Mouse (Mus musculus): ENCODE measurements around the gene Chrnb2. TPM values are rescaled to one million over a fixed set of nuclear protein-coding genes. Genes with fewer than 3 reads are reported as not detected.

Gene Chrnb2
- total RNA-seq, 2 experiments from 2014 or later: 5.8 to 6.1 TPM

DNA sequence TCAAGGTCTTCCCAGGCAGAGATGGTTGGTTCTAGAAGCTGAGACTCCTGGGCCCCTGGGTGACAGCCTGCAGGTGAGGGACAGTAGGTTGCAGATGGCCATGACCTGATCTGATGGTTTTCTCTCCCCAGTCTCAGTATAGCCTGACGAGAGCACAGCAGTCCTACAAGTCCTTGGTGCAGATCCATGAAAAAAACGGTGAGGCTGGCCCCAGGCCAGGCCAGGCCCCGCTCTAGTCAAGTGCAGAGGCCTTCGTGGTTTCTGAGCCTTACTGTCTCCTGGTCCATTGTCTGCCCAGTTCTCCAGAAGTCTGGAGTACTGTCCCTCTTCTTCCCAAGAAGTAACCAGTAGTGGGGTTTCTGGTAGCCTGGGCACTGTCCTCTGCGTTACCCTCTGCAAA is 17.2 kb upstream of the Chrnb2 start:
- DNase-seq (ENCODE audit: low spot score in 2 of 2): no peak

GRCm38 (mm10) chr3:89780102-89780501 is 15.7 kb upstream of the Chrnb2 start:
- no peak for DNase-seq (ENCODE audit: low spot score in 2 of 2)

DNA sequence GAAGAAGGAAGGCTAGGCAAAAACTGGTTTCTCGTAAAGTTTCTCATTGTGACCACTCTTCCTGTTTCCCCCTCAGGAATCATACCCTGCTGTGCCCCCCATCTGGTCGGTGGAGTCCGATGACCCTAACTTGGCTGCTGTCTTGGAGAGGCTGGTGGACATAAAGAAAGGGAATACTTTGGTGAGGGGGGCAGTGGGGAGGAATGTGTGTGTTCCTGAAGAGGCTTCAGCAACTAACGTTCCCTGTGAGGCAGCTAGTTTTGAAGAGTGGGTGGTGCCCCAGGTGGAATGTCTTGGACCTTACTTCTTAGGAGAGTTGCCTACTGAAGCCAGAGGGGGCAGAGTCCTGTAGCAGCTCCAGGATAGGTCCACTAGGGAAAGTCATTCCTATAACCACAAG is 11.6 kb upstream of the Chrnb2 start:
- no peak for DNase-seq (ENCODE audit: low spot score in 2 of 2)

DNA sequence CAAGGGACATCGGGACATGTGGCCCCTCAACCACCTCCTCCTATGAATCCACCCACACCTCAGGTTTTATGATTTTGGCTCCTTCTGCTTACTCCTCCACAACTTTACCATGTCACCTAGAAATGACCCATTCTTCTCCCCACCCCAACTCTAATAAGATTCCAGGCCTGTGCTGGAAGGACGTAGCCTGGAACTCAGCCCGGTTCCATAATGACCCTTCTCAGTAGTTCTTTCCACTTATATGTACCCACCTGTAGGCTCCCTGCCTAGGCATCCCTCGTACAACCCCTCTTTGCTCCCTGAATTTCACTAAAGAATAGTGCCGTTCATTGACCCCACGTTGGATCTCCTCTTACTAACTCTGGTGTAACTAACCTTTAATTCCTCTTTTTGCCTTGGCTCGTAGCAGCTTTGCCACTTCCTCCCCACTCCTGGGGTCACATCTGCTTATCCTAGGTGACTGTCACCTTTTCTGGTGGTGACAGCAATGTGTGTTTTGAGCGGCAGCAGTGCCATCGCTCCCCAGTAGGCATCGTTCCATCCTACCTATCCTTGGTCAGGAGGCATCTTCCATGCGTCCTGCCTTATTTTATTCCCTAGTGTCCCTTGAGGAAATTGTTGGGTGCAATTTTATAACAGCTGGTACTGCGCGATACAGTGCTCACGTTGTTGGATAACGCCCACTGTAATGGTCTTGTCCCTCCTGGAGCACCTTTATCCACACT is 10.0 kb upstream of the Chrnb2 start:
- no peak for DNase-seq (ENCODE audit: low spot score in 2 of 2)

DNA sequence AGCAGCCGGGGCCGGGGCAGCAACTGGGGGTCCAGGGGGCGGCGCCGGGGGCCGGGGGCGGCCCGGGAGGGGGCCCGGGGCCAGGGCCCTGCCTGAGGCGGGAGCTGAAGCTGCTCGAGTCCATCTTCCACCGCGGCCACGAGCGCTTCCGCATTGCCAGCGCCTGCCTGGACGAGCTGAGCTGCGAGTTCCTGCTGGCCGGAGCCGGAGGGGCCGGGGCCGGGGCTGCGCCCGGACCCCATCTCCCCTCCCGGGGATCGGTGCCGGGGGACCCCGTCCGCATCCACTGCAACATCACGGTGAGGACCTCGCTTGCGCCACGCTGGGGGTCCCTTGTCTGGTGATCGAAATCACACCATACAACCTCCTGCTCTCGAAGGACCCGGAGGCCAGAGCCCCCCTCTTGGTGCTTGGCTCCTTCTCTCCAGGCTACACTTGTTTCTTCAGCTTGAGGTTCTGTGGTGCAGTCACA is 9.3 kb upstream of the Chrnb2 start:
- DNase-seq (ENCODE audit: low spot score in 2 of 2): peak in 1 of 2 experiments; percentile 26

DNA sequence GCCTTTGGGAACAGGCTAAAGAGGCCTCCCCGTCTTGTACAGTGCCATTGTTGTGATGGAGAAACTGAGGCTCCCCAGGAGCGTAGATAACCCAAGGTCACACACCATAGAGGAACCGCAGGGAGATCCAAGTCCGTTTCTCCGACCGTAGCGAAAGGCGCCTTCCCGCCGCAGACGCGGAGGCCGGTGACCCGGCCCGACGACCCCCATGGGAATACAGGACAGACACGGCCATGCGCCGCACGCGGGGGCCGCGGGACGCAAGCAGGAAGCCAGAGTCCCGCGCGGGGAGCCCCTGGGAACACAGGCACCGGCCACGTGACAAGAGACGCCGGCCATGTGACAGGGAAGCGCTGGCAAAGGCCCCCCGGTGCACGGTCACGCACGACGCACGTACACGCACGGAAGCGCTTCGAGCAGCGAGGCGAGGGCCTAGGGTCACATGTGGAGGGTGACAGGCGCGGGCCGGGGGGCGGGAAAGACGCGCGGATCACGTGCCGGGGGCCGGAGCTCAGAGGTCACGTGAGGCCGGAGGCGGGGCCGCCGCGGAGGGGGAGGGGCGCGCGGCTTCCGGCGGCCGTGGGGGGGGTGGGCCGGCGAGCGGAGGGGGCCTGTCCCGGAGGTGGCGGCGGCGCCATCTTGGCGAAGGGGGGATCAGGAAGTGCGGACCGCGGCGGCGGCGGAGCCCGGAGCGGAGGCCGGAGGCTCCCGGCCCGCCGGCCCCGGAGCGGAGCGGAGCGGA is 8.7 kb upstream of the Chrnb2 start, which contains the start of gene Ube2q1:
Ube2q1 (plus strand) TSS at position 649 of the 742 bp plus-strand sequence.
- peak; percentile 90 to 95 for DNase-seq (ENCODE audit: low spot score in 2 of 2)

GRCm38 (mm10) chr3:89772588-89772967 is 8.1 kb upstream of the Chrnb2 start:
- peak in 1 of 2 experiments; percentile 59 for DNase-seq (ENCODE audit: low spot score in 2 of 2)

GRCm38 (mm10) chr3:89770425-89771002 is 6.1 kb upstream of the Chrnb2 start:
- no peak for DNase-seq (ENCODE audit: low spot score in 2 of 2)

GRCm38 (mm10) chr3:89769584-89769983 is 5.2 kb upstream of the Chrnb2 start:
- no peak for DNase-seq (ENCODE audit: low spot score in 2 of 2)

GRCm38 (mm10) chr3:89759786-89760185 is 4.6 kb downstream of the Chrnb2 start:
- no peak for DNase-seq (ENCODE audit: low spot score in 2 of 2)

- DNase-seq (ENCODE audit: low spot score in 2 of 2): no peak
Measured at GRCm38 (mm10) chr3:89757851-89758250, 6.6 kb downstream of the Chrnb2 start.

- no peak for DNase-seq (ENCODE audit: low spot score in 2 of 2)
Measured at GRCm38 (mm10) chr3:89755283-89755682, 9.1 kb downstream of the Chrnb2 start.

DNA sequence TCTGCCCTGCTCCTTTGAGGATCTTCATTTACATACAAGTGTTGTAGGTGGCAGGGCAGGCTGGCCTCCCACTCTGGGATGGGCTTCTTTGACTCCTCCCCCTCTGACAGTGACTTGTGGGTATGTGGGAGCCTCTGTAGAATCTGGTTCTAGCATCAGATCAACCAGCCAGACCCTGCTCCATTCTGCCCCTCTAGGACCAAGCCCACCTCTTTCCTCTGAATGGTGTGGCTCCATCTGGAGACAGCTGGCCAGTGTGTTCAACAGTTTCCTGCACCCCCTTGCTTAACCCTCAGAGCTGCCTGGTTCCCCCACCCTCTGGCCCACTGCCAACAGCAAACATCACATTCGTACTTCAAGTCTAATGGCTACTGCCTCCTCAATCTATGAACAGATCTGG is 12.1 kb downstream of the Chrnb2 start:
- DNase-seq (ENCODE audit: low spot score in 2 of 2): no peak

- DNase-seq (ENCODE audit: low spot score in 2 of 2): no peak
Measured at GRCm38 (mm10) chr3:89738509-89738908, 25.9 kb downstream of the Chrnb2 start.

GRCm38 (mm10) chr3:89732091-89732490 is 32.3 kb downstream of the Chrnb2 start:
- no peak for DNase-seq (ENCODE audit: low spot score in 2 of 2)

GRCm38 (mm10) chr3:89730350-89731331 is 33.8 kb downstream of the Chrnb2 start:
- peak; percentile 51 to 70 for DNase-seq (ENCODE audit: low spot score in 2 of 2)

DNA sequence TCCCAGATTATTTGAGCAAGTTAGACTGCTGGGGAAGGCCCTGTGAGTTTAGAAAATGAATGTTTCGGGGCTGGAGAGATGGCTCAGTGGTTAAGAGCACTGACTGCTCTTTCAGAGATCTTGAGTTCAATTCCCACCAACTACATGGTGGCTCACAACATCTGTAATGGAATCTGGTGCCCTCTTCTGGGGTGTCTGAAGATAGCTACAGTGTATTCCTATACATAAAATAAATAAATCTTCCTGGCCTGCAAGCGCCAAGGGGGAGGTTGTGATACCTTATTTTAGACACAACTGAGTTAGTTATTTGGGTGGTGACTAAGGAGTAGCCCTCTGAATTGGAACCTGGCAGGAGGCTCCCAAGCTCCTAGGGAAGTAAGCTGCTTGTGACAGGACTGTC is 35.6 kb downstream of the Chrnb2 start:
- no peak for DNase-seq (ENCODE audit: low spot score in 2 of 2)

GRCm38 (mm10) chr3:89727028-89727427 is 37.4 kb downstream of the Chrnb2 start:
- peak in 1 of 2 experiments; percentile 42 for DNase-seq (ENCODE audit: low spot score in 2 of 2)

DNA sequence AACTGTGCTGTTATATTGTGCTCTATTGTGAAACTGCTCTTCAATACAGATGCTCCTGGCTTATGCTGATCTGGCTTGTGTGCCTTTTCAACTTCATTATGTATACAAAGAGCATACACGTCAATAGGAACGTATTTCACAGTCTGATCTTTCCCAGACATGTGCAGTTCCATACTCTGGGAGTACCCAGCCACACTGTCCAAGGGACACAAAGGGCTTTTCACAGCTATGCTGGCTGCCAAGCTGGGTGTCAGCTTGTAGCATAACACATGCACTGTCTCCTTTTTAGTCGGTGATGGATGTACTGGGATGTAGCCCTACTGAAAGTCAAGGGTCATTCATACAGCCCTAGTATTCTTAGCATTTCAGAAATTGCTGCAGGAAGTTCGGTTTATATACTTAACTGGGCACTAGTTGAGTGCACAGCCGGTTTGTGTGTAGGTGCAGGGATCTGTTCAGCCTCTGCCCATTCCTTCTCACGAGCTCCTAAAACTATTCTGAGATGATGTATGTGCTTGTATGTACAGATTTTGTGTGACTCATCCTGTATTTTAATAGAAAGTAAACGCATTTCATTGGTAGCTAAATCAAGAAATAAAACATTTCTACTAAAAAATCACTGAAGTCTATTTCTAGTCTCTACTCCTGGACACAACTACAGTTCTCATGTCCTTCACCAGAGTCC is 40.9 kb downstream of the Chrnb2 start:
- DNase-seq (ENCODE audit: low spot score in 2 of 2): no peak

DNA sequence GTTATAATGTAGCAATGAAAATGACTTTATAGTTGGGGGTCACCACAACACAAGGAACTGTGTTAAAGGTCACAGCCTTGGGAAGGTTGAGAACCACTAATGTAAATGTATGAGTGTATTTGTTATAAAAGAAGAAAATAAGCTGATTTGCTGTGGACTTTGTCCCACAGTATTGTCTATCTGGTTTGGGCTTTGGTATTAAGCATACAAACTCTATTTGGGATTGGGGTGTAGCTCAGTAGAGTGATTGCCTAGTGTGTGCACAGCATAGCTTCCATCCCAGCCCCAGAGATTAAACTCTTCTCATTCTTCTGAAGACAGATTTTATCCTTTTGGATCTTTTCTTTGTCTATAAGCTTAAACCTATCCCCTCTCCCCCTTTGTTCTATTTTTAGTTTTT is 42.4 kb downstream of the Chrnb2 start:
- no peak for DNase-seq (ENCODE audit: low spot score in 2 of 2)

DNA sequence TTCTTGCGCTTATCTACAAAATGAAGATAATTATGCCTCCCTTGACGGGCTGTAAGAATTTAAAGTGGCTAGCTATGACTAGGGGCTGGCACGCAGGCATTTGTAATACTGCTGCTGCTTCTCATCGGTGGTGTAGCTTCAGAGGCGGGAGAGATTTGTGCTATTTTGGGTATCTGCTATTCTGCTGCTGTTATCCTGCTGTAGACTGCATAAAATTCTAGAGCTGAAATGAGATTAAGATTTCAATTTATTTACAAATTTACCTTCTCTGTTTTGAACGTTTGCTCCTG is 48.5 kb downstream of the Chrnb2 start:
- DNase-seq (ENCODE audit: low spot score in 2 of 2): no peak

Data from adrenal gland, postnatal 4 days (tissue).